Mouse (Mus musculus) E14TG2a.4 (cell line): Measurements from ENCODE around the gene Rtn4rl1.

Source experiments
- CTCF ChIP-seq: conservative IDR thresholded peaks from 2 replicates; pipeline ENCODE4 v1.5.1; 2014; ENCODE audit warnings: low read length
- NANOG ChIP-seq: IDR thresholded peaks from 2 replicates; pipeline ENCODE4 v1.6.1; 2014; ENCODE audit warnings: borderline replicate concordance, low read length, mixed read lengths
- POU5F1 ChIP-seq: IDR thresholded peaks from 2 replicates; pipeline ENCODE4 v1.6.1; 2014; ENCODE audit warnings: low read length, borderline replicate concordance

- TF ChIP-seq CTCF: no peak
- TF ChIP-seq NANOG: no peak
- no peak for TF ChIP-seq POU5F1
Measured at GRCm38 (mm10) chr11:75298491-75298890, 104.9 kb downstream of the Rtn4rl1 start.
